Mouse (Mus musculus): ENCODE measurements around the gene Zfp575.

DNA sequence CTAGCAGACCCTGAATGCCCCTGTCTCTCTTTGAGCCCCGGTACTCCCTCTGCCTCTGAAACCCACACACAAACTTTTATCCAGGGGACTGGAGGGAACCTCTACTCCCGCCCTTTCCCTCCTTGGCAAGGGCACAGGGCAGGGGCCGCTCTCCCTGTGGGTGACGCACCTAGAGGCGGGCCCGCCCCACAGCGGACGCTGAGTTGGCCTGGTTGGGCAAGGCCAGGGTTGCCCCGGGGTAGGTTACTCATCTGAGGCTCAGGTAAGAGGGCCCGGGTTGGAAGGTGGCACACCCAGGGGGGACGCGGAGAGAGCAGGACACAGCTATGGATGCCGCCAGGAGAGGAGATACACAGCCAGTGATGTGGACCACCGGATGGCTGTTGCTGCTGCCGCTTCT lies 48.8 kb upstream of the Zfp575 start, which contains the start of gene Lypd3:
- TF ChIP-seq CTCF (IDR thresholded peaks at IDR 0.05; ENCODE audit: borderline replicate concordance, insufficient read depth, low read depth, low read length) (no peak), POLR2A (IDR thresholded peaks at IDR 0.05; ENCODE audit: borderline replicate concordance, insufficient read depth, low read length) (no peak)

Measured in cerebellum, adult 2 months (tissue).